Mouse (Mus musculus): ENCODE results near the gene Alms1. TPM values are rescaled to one million over a fixed set of nuclear protein-coding genes. Genes with fewer than 3 reads are reported as not detected.

Alms1 gene
- 4.8 and 6.2 TPM in 2 replicates for polyA plus RNA-seq (2015; fragmentation: Nextera tagmentation; extraction: Ambion mirVana)

- peaks cover 21% of the 10 kb centered on the region for H3K4me1 ChIP-seq (replicated peaks; ENCODE audit: control insufficient read depth, insufficient read depth, low read length)
- no peaks in the 10 kb centered on the region for H3K36me3 ChIP-seq (ENCODE audit: control insufficient read depth, insufficient read depth)
- no peaks in the 10 kb centered on the region for H3K27me3 ChIP-seq (replicated peaks; ENCODE audit: control insufficient read depth, insufficient read depth, low read length)
- under 1% methylated on average over 58 of the region's 59 CpGs for WGBS
- peak within 1 kb of the TSS; percentile 84 for H3K27ac ChIP-seq (ENCODE audit: low read length)
- no peaks in the 10 kb centered on the region for H3K9me3 ChIP-seq (ENCODE audit: control insufficient read depth, low read length)
- ATAC-seq, result peak; percentile 99
- peak within 1 kb of the TSS; percentile 75 for H3K9ac ChIP-seq (replicated peaks; ENCODE audit: low read depth, low read length)
- peak within 1 kb of the TSS; percentile 73 for H3K4me3 ChIP-seq (replicated peaks; ENCODE audit: low read length)
- peak within 1 kb of the TSS; percentile 59 for H3K4me2 ChIP-seq (ENCODE audit: low read length)
Observed at GRCm38 (mm10) chr6:85587396-85588143, at the start of gene Alms1. Gene Alms1, plus strand, starts transcription at chr6:85587531.

GRCm38 (mm10) chr6:85543351-85544175 lies 43.8 kb upstream of the Alms1 start:
- WGBS, result 75% methylated on average over 10 of the region's 10 CpGs
- no peak for ATAC-seq
- no peak overlapping the region for H3K9ac ChIP-seq (replicated peaks; ENCODE audit: low read depth, low read length)
- no peak overlapping the region for H3K4me3 ChIP-seq (replicated peaks; ENCODE audit: low read length)
- H3K36me3 ChIP-seq (ENCODE audit: control insufficient read depth, insufficient read depth), result no peaks in the 10 kb centered on the region
- no peak overlapping the region; the same call in 1 of the 2 replicates for H3K4me2 ChIP-seq (ENCODE audit: low read length)
- H3K9me3 ChIP-seq (ENCODE audit: control insufficient read depth, low read length), result no peaks in the 10 kb centered on the region
- peaks cover 10% of the 10 kb centered on the region for H3K4me1 ChIP-seq (replicated peaks; ENCODE audit: control insufficient read depth, insufficient read depth, low read length)
- no peak overlapping the region for H3K27ac ChIP-seq (ENCODE audit: low read length)
- H3K27me3 ChIP-seq (replicated peaks; ENCODE audit: control insufficient read depth, insufficient read depth, low read length), result no peaks in the 10 kb centered on the region

GRCm38 (mm10) chr6:85544251-85544881 lies 43.0 kb upstream of the Alms1 start:
- Histone ChIP-seq H3K27ac (ENCODE audit: low read length) (peak overlapping the region; percentile 56), H3K4me2 (ENCODE audit: low read length) (peak overlapping the region; percentile 43)

GRCm38 (mm10) chr6:85547642-85548041 lies 39.7 kb upstream of the Alms1 start:
- Histone ChIP-seq H3K4me2 (ENCODE audit: low read length) (no peak overlapping the region), H3K4me3 (replicated peaks; ENCODE audit: low read length) (no peak overlapping the region), H3K4me1 (replicated peaks; ENCODE audit: control insufficient read depth, insufficient read depth, low read length) (peaks cover 10% of the 10 kb centered on the region), H3K27me3 (replicated peaks; ENCODE audit: control insufficient read depth, insufficient read depth, low read length) (no peaks in the 10 kb centered on the region), H3K9ac (replicated peaks; ENCODE audit: low read depth, low read length) (no peak overlapping the region), H3K36me3 (ENCODE audit: control insufficient read depth, insufficient read depth) (no peaks in the 10 kb centered on the region), H3K27ac (ENCODE audit: low read length) (no peak overlapping the region), H3K9me3 (ENCODE audit: control insufficient read depth, low read length) (no peaks in the 10 kb centered on the region)
- ATAC-seq, result no peak
- 81% methylated on average over 5 of the region's 5 CpGs for WGBS

More at GRCm38 (mm10) chr6:85544251-85544881, 43.0 kb upstream of the Alms1 start:
- H3K9ac ChIP-seq (replicated peaks; ENCODE audit: low read depth, low read length), result no peak overlapping the region
- H3K27me3 ChIP-seq (replicated peaks; ENCODE audit: control insufficient read depth, insufficient read depth, low read length), result no peaks in the 10 kb centered on the region
- WGBS, result 48% methylated on average over 13 of the region's 13 CpGs
- H3K36me3 ChIP-seq (ENCODE audit: control insufficient read depth, insufficient read depth), result no peaks in the 10 kb centered on the region
- no peaks in the 10 kb centered on the region for H3K9me3 ChIP-seq (ENCODE audit: control insufficient read depth, low read length)
- peaks cover 10% of the 10 kb centered on the region for H3K4me1 ChIP-seq (replicated peaks; ENCODE audit: control insufficient read depth, insufficient read depth, low read length)
- H3K4me3 ChIP-seq (replicated peaks; ENCODE audit: low read length), result 0 out of 2 replicates have a peak overlapping the region, but pooled peaks have one; percentile 2
- ATAC-seq, result 0 out of 2 replicates have a peak, but pooled peaks have one; percentile 36

GRCm38 (mm10) chr6:85562374-85562773 lies 25.0 kb upstream of the Alms1 start:
- no peaks in the 10 kb centered on the region for H3K9me3 ChIP-seq (ENCODE audit: control insufficient read depth, low read length)
- no peaks in the 10 kb centered on the region for H3K27me3 ChIP-seq (replicated peaks; ENCODE audit: control insufficient read depth, insufficient read depth, low read length)
- H3K4me3 ChIP-seq (replicated peaks; ENCODE audit: low read length), result no peak overlapping the region
- H3K4me2 ChIP-seq (ENCODE audit: low read length), result no peak overlapping the region
- ATAC-seq, result no peak
- H3K4me1 ChIP-seq (replicated peaks; ENCODE audit: control insufficient read depth, insufficient read depth, low read length), result no peaks in the 10 kb centered on the region
- WGBS, result 22% methylated on average over 1 of the region's 1 CpGs
- no peak overlapping the region for H3K9ac ChIP-seq (replicated peaks; ENCODE audit: low read depth, low read length)
- H3K36me3 ChIP-seq (ENCODE audit: control insufficient read depth, insufficient read depth), result no peaks in the 10 kb centered on the region
- no peak overlapping the region for H3K27ac ChIP-seq (ENCODE audit: low read length)

- 90% methylated on average over 5 of the region's 5 CpGs for WGBS
Observed at GRCm38 (mm10) chr6:85572816-85573215, 14.5 kb upstream of the Alms1 start.

GRCm38 (mm10) chr6:85581688-85582087 lies 5.6 kb upstream of the Alms1 start:
- WGBS, result 88% methylated on average over 5 of the region's 5 CpGs
- ATAC-seq, result no peak

More at GRCm38 (mm10) chr6:85572816-85573215, 14.5 kb upstream of the Alms1 start:
- H3K36me3 ChIP-seq (ENCODE audit: control insufficient read depth, insufficient read depth), result no peaks in the 10 kb centered on the region
- no peak overlapping the region for H3K4me3 ChIP-seq (replicated peaks; ENCODE audit: low read length)
- no peak overlapping the region for H3K4me2 ChIP-seq (ENCODE audit: low read length)
- no peak overlapping the region for H3K9ac ChIP-seq (replicated peaks; ENCODE audit: low read depth, low read length)
- H3K27ac ChIP-seq (ENCODE audit: low read length), result no peak overlapping the region
- no peaks in the 10 kb centered on the region for H3K9me3 ChIP-seq (ENCODE audit: control insufficient read depth, low read length)
- ATAC-seq, result no peak
- H3K27me3 ChIP-seq (replicated peaks; ENCODE audit: control insufficient read depth, insufficient read depth, low read length), result no peaks in the 10 kb centered on the region
- no peaks in the 10 kb centered on the region for H3K4me1 ChIP-seq (replicated peaks; ENCODE audit: control insufficient read depth, insufficient read depth, low read length)

GRCm38 (mm10) chr6:85584612-85585011 lies 2.7 kb upstream of the Alms1 start:
- Histone ChIP-seq H3K36me3 (ENCODE audit: control insufficient read depth, insufficient read depth) (no peaks in the 10 kb centered on the region), H3K27ac (ENCODE audit: low read length) (no peak overlapping the region), H3K4me3 (replicated peaks; ENCODE audit: low read length) (no peak overlapping the region), H3K9ac (replicated peaks; ENCODE audit: low read depth, low read length) (no peak overlapping the region), H3K27me3 (replicated peaks; ENCODE audit: control insufficient read depth, insufficient read depth, low read length) (no peaks in the 10 kb centered on the region), H3K9me3 (ENCODE audit: control insufficient read depth, low read length) (no peaks in the 10 kb centered on the region), H3K4me2 (ENCODE audit: low read length) (no peak overlapping the region), H3K4me1 (replicated peaks; ENCODE audit: control insufficient read depth, insufficient read depth, low read length) (peaks cover 12% of the 10 kb centered on the region)
- ATAC-seq, result no peak
- 94% methylated on average over 4 of the region's 4 CpGs for WGBS

More at GRCm38 (mm10) chr6:85581688-85582087, 5.6 kb upstream of the Alms1 start:
- H3K4me2 ChIP-seq (ENCODE audit: low read length), result no peak overlapping the region
- no peaks in the 10 kb centered on the region for H3K27me3 ChIP-seq (replicated peaks; ENCODE audit: control insufficient read depth, insufficient read depth, low read length)
- no peak overlapping the region for H3K4me3 ChIP-seq (replicated peaks; ENCODE audit: low read length)
- H3K4me1 ChIP-seq (replicated peaks; ENCODE audit: control insufficient read depth, insufficient read depth, low read length), result no peaks in the 10 kb centered on the region
- H3K9ac ChIP-seq (replicated peaks; ENCODE audit: low read depth, low read length), result no peak overlapping the region
- no peak overlapping the region for H3K27ac ChIP-seq (ENCODE audit: low read length)
- no peaks in the 10 kb centered on the region for H3K9me3 ChIP-seq (ENCODE audit: control insufficient read depth, low read length)
- no peaks in the 10 kb centered on the region for H3K36me3 ChIP-seq (ENCODE audit: control insufficient read depth, insufficient read depth)
